10 mouse cellular contexts compared by ENCODE assay signal in the genomic region with DNA sequence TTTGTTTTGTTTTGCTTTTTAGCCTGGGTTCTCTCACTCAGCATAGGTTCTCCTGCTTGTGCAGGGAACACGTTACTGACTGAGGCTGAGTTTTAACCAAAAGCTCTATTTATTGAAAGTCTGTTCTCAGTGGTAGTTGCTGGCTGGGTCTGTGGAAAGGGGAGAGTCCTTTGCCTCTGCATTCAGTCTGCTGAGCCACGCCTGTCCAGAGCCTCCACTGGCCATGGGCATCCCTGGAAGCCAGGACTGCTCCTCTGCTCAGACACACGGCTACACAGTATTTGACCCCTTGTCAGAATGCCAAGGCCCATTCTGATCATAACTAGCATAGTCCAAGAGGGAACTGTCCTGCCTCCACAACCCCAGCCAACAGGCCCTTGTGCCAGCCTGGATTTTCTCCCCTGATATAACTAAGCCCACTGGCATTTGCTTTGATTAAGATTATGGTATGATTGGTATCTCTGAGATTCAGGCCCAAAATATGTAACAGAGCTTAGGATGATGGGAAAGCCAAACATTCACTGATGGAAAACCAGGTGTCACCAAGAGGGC.
DNase-seq lines count a peak whose midpoint lies in the region; ATAC-seq and TF ChIP-seq lines count a peak whose summit lies in the region.
"Had no signal": no experiment of that assay in that cellular context is flagged by ENCODE, and none has a peak within 500 bp of the region (broad histone marks: within the 10 kb centered on the region; RNA-seq: fewer than 3 reads in every experiment).

No protein-coding gene starts in this region.

- 47% methylated on average over 3 of the region's 3 CpGs for WGBS in lung, embryonic 14.5 days
- WGBS in lung, adult 2 months: 42% methylated on average over 3 of the region's 3 CpGs
- WGBS in limb, embryonic 15.5 days: 73% methylated on average over 3 of the region's 3 CpGs
- WGBS in stomach, embryonic 15.5 days: 51% methylated on average over 3 of the region's 3 CpGs

- H3K9me3 ChIP-seq in lung, embryonic 14.5 days (ENCODE audit: low read depth, low read length): no peaks in the 10 kb centered on the region
- H3K9me3 ChIP-seq in limb, embryonic 15.5 days: no peaks in the 10 kb centered on the region
- H3K9me3 ChIP-seq in stomach, embryonic 15.5 days: no peaks in the 10 kb centered on the region
- H3K9me3 ChIP-seq: forebrain, embryonic 13.5 days had no signal

- no peak overlapping the region for H3K9ac ChIP-seq in lung, embryonic 14.5 days
- H3K9ac ChIP-seq in limb, embryonic 15.5 days: no peak overlapping the region
- H3K9ac ChIP-seq in stomach, embryonic 15.5 days: no peak overlapping the region
- H3K9ac ChIP-seq: forebrain, embryonic 13.5 days; hindbrain, embryonic 14.5 days had no signal

- H3K4me2 ChIP-seq in lung, embryonic 14.5 days: no peak overlapping the region
- no peak overlapping the region for H3K4me2 ChIP-seq in limb, embryonic 15.5 days
- no peak overlapping the region for H3K4me2 ChIP-seq in stomach, embryonic 15.5 days
- H3K4me2 ChIP-seq: forebrain, embryonic 13.5 days; hindbrain, embryonic 14.5 days had no signal

- 0 out of 2 replicates have a peak, but pooled peaks cover 3% of the 10 kb centered on the region for H3K36me3 ChIP-seq in lung, embryonic 14.5 days (ENCODE audit: insufficient read depth)
- H3K36me3 ChIP-seq in limb, embryonic 15.5 days: no peaks in the 10 kb centered on the region
- no peaks in the 10 kb centered on the region for H3K36me3 ChIP-seq in stomach, embryonic 15.5 days

- peak overlapping the region; percentile 86 for H3K27ac ChIP-seq in lung, embryonic 14.5 days (ENCODE audit: low read depth)
- H3K27ac ChIP-seq in limb, embryonic 15.5 days: peak overlapping the region; percentile 22; the same call in 1 of the 2 replicates
- H3K27ac ChIP-seq in stomach, embryonic 15.5 days: peak overlapping the region; percentile 33; the same call in 1 of the 2 replicates
- H3K27ac ChIP-seq: forebrain, embryonic 13.5 days; hindbrain, embryonic 14.5 days had no signal

- TF ChIP-seq CTCF in lung, embryonic 14.5 days (IDR thresholded peaks at IDR 0.05; ENCODE audit: low read depth): no peak
- TF ChIP-seq CTCF in lung, adult 2 months (IDR thresholded peaks at IDR 0.05; ENCODE audit: insufficient read depth, low read length): no peak

- peaks cover 28% of the 10 kb centered on the region for H3K4me1 ChIP-seq in lung, embryonic 14.5 days (ENCODE audit: insufficient read depth)
- H3K4me1 ChIP-seq in lung, adult 2 months (ENCODE audit: control insufficient read depth, insufficient read depth, low read length): peaks cover 50% of the 10 kb centered on the region
- H3K4me1 ChIP-seq in limb, embryonic 15.5 days: peaks cover 21% of the 10 kb centered on the region; the same call in 1 of the 2 replicates
- peaks cover 14% of the 10 kb centered on the region; the same call in 1 of the 2 replicates for H3K4me1 ChIP-seq in stomach, embryonic 15.5 days
- H3K4me1 ChIP-seq: forebrain, embryonic 13.5 days had no signal

- 0 out of 2 replicates have a peak, but pooled peaks have one; percentile 26 for ATAC-seq in lung, embryonic 14.5 days (ENCODE audit: insufficient read depth)
- ATAC-seq in limb, embryonic 15.5 days (ENCODE audit: insufficient number of reproducible peaks, low FRiP score, low TSS enrichment, low read depth): no peak
- ATAC-seq in stomach, embryonic 15.5 days (ENCODE audit: insufficient read depth, low FRiP score, low read depth): no peak
- ATAC-seq: forebrain, embryonic 13.5 days had no signal

- peak; percentile 20 for DNase-seq in adrenal gland, adult 2 months
- DNase-seq in adrenal gland, adult 8-10 months: no peak
- DNase-seq in lung, embryonic 14.5 days: peak; percentile 37
- DNase-seq in lung, adult 2 months: no peak
- DNase-seq in urinary bladder, postnatal 4 days (ENCODE audit: low spot score in 2 of 2): no peak
- no peak for DNase-seq in adrenal gland, adult 18-20 months (ENCODE audit: low spot score in 2 of 2)

- TF ChIP-seq POLR2A in lung, adult 2 months (IDR thresholded peaks at IDR 0.05; ENCODE audit: borderline replicate concordance, extremely low read depth, low read depth, low read length): no peak

- H3K27me3 ChIP-seq in lung, embryonic 14.5 days (ENCODE audit: insufficient read depth, low read length): no peaks in the 10 kb centered on the region
- no peaks in the 10 kb centered on the region for H3K27me3 ChIP-seq in limb, embryonic 15.5 days
- no peaks in the 10 kb centered on the region for H3K27me3 ChIP-seq in stomach, embryonic 15.5 days (replicated peaks)
- H3K27me3 ChIP-seq: forebrain, embryonic 13.5 days had no signal

- no peak overlapping the region for H3K4me3 ChIP-seq in lung, embryonic 14.5 days (ENCODE audit: low read depth, low read length)
- H3K4me3 ChIP-seq in lung, adult 2 months (replicated peaks; ENCODE audit: extremely low read depth, low read depth, low read length): no peak overlapping the region
- no peak overlapping the region for H3K4me3 ChIP-seq in limb, embryonic 15.5 days
- no peak overlapping the region for H3K4me3 ChIP-seq in stomach, embryonic 15.5 days (replicated peaks)
- H3K4me3 ChIP-seq: forebrain, embryonic 13.5 days had no signal

Comparison
In these comparisons a context has a peak if more than half of its experiments do, and no peak if none do; other contexts are left out.
1. DNase-seq: peak in adrenal gland, adult 2 months (single experiment) and lung, embryonic 14.5 days (single experiment); none in adrenal gland, adult 8-10 months (single experiment), lung, adult 2 months (single experiment), urinary bladder, postnatal 4 days (0 of 2) and adrenal gland, adult 18-20 months (0 of 2).
2. H3K27ac ChIP-seq: peak in every context shown above with its lines; median percentile 86 in lung, embryonic 14.5 days; 33 in stomach, embryonic 15.5 days; 22 in limb, embryonic 15.5 days.